Mouse (Mus musculus) skeletal muscle tissue, postnatal 0 days (tissue): Measurements from ENCODE around the gene Gbp2b. TPM values are rescaled to one million over a fixed set of nuclear protein-coding genes. Genes with fewer than 3 reads are reported as not detected.

Experiments used
- microRNA-seq, 2 experiments: library from miRNA; unstranded; fragments of <30 nt; microRNA quantifications; one replicate each; pipeline ENCODE4; 2016
- polyA plus RNA-seq: library from polyadenylated mRNA; unstranded; fragments of >200 nt; fragmentation: Nextera tagmentation; extraction: Ambion mirVana; gene quantifications from 2 replicates; pipeline ENCODE4 v1.2.1, GENCODE M21; 2015

Gene Gbp2b
- polyA plus RNA-seq = not detected in 2 replicates

DNA sequence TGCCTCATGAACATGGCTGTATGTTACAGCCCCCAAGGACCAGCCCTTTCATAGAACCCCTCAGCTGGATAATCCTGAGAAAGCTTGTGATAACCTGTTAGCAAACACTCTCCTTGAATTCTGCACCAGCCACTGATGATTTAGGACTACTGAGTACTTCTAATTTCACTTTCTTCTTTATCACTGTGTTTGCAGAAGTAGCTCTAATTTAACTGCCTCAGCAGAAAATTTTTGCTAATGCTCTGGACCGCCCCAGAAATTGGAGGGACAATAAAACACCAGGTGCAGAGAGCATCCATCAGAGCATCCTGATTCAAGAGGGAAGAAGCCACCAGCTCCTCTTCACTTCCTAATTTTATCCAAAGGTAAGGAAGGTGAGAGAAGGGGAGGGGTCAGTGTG is at the start of gene Gbp2b:
Gbp2b (plus strand) TSS at position 301 of the 400 bp plus-strand sequence.

GRCm38 (mm10) chr3:142559632-142560228 is 34.9 kb upstream of the Gbp2b start, which contains the start of gene Gbp3:
Gene Gbp3 (plus strand): TSS chr3:142560026.

DNA sequence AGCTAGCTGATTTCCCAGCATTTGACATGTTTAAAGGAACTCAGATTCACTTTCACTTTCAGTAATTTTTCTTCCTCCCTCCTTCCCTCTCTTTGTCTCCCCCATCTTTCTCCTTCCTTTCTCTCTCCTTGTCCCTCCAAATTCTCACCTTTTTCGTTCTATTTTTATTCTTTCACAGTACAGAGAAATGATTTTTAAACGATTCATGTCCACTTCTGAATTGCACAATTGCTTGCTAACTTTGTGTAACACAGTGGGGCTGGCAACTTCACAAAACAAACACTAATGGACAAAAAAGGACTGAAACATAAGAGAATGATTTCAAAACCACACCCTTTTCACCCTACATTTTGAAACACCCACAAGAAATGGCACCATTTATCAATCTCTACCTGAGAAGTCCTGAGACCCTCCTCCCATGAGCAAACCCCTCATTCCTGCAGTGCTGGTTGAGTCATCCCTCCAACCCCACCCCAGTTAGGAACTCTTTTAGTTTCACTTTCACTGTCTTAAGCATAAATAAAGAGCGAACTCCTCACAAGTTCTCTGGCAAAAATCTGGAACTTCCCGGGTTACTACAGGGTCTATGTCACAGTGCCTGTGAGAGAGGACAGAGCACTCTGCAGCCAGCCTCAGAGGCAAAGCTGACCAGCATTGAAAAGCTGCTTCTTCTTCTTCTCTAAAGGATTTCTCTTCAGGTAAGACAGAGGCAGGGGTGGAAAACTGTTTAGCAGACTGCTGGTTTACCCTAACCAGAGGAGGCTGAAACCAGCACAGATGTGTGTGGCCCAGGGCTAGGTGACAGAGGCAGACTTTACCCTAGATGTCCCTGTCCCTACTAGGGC is 25.7 kb downstream of the Gbp2b start, which contains the start of gene Gbp2:
Gbp2 (plus strand) TSS at position 492 of the 845 bp plus-strand sequence.

Small RNAs within 50 kb of the gene (microRNA-seq; reads per million reads assigned to microRNA genes)
- 0 reads per million in 2 experiments for gene Mir6381

Other genes with a start within 250 kb of the Gbp2b start
- gene Pdlim5, start 199.2 kb upstream of the Gbp2b start, polyA plus RNA-seq = 569 and 792 TPM in 2 replicates
- gene Gbp5, start 100.9 kb upstream of the Gbp2b start, polyA plus RNA-seq = 0.26 and 0.44 TPM in 2 replicates
- 6.9 and 8.1 TPM in 2 replicates for gene Gbp7, start 64.5 kb upstream of the Gbp2b start, polyA plus RNA-seq
- gene Gbp3, start 34.8 kb upstream of the Gbp2b start, polyA plus RNA-seq = 6.8 and 7.4 TPM in 2 replicates
- gene Gbp2, start 25.8 kb downstream of the Gbp2b start, polyA plus RNA-seq = 2.7 and 3.1 TPM in 2 replicates
- 9.6 and 11.7 TPM in 2 replicates for gene Kyat3, start 106.2 kb downstream of the Gbp2b start, polyA plus RNA-seq
- gene Gtf2b, start 170.2 kb downstream of the Gbp2b start, polyA plus RNA-seq = 44.4 and 44.9 TPM in 2 replicates